Mouse (Mus musculus) frontal cortex, adult 2 months (tissue): ENCODE measurements around the gene Col4a3bp. TPM values are rescaled to one million over a fixed set of nuclear protein-coding genes. Genes with fewer than 3 reads are reported as not detected.
"Not testable (repeated sequence)": the region's sequence is repeated elsewhere in the genome, so short reads cannot be mapped to it uniquely, and the experiment has no call there.

Experiments
- DNase-seq, 2 experiments: peaks; one replicate each; pipeline ENCODE4 v3.0.0; 2022; ENCODE audit warnings: low spot score in 1 of 2; ENCODE audit errors: extremely low spot score in 1 of 2
- polyA plus RNA-seq: library from polyadenylated mRNA; depleted of rRNA; stranded (reverse); fragments of >200 nt; gene quantifications from 2 replicates; pipeline ENCODE4 v1.2.3, GENCODE M21; 2012

Col4a3bp gene
- polyA plus RNA-seq, 1 experiment = 36.7 TPM

DNA sequence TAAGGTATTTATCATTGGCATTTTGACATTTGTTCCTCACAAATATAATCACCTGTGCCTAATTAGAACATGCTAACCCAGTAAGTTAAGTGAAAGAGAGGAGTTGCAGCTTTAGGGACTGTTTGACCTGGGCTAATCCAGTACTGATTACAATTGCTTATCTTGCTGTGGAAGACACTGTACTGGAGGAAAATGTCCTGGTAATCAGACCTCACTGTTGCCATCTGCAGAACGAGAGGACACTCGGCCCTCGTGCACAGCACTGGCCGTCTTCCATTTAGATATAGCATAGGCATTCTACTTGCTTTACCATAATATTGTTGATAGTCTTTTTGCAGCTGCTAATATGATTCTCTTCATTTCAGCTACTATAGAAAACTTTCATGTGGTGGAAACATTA lies 88.0 kb downstream of the Col4a3bp start:
- DNase-seq = no peak

DNA sequence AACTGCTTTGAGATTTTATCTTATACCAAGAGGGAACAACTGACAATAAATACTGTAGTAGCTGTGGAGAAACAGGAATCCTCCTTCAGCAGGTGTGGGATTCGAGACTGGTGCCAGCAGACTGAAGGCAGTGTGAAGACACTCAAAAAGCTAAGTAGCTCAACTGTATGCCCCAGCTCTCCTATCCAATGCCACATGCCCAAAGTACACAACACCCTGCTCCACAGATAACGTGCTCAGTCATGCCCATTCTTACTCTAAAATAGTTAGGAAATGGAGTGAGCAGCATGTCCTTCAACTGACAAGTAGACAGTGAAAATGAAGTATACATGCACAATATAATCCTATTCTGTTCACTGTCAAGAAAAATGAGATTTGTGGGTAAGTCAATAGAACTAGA lies 101.8 kb downstream of the Col4a3bp start:
- no peak for DNase-seq

DNA sequence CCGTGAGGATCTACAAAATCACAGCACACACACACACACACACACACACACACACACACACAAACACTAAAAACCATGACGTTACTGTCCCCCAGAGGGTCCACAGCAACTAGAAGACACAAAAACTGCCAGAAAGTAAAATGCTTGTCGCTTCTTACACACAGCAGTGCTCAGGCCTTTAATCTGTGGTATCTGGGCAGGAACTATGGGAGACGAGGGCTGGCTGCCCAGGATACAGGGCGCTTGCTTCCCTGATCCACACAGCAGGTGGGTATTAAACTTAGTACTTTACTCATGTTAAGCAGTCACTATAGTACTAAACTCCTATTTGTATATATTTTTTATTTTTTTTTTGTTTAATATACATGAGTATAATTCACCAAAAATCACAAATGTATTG lies 103.4 kb downstream of the Col4a3bp start:
- DNase-seq = no peak

DNA sequence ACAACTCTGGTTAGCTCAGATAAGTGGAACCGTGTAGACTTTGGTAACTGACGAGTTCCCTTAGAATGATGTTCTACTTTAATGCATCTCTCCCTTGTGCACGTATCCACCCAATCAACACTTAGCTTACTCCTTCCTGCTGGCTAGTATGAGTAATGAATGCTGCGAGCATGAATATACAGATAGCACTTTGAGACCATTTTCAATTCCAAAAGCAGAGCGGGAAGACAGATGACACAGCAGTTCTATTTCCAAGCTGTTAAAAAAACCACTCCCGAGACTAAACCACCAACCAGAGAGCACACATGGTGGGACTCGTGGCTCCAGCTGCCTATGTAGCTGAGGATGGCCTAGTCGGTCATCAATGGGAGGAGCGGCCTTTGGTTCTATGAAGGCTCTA lies 110.6 kb downstream of the Col4a3bp start:
- peak; percentile 40 to 60 for DNase-seq

DNA sequence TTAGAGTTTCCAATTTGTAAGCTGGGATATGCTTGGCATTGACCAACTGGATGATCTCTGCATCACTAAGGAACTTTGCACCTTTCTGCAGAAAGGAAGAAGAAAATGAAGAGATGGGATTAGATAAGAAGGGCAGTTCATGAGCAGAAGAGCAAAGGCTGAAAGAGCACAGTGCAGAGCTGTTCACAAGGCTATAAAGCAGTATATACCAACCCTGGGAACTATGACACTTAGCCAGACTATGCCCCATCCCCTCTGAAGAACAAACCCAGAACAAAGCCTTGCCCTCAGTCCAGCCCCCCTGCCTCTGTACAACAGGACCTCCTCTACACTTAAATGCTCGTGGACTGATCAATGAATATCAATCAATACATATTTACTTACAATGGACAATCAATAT lies 114.3 kb downstream of the Col4a3bp start:
- DNase-seq = no peak

DNA sequence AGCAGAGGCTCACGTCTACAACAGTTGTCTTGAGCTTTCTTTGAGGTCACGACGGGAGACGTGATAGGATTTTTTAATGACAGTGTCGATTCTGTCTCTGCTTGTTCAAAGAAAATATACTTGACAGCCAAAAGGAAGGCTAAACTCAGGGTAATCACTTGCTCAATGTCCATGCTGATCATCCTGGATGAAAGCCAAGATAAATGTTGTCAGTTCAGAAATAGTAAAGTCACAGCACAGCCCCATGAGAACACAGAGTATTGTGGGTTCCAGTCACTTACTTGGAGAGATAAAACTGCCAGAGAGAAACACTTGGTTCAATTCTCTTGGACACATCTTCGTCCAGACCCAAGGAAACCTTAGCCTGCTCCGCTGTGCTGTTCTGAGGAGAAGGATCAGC lies 116.5 kb downstream of the Col4a3bp start:
- DNase-seq = no peak

DNA sequence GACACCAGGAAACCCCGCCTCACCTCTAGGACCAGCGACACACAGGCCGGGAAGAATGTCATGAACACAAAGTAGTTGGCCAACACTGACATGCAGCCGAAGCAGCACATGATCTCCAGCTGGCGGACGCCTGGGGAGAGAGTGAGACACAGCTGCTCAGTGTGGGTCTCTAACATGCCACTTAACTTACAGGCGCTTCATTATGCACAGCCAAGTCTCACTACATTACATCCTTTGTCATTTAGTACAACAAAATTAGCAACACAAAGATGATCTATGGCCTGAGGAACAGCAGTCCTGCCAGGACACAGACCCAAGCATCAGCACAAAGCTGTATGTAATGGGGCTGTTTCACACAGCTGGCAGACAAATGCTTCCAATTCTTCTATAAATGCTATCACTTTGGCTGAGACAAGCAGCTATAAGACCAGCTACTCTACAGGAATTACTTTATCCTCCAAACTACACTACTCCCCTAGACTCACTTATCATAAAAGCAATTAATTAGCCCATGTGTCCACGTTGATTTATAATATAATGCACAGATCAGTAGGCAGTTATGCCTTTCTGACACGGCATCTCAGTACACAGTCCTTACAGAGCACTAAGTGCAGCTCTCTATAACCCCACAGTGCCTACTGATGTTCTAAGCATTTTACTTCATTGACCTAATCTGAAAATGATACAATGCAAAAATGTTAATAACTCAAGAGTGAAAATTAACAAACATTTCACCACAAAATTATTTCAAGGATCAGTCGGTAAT lies 117.9 kb downstream of the Col4a3bp start:
- no peak for DNase-seq

DNA sequence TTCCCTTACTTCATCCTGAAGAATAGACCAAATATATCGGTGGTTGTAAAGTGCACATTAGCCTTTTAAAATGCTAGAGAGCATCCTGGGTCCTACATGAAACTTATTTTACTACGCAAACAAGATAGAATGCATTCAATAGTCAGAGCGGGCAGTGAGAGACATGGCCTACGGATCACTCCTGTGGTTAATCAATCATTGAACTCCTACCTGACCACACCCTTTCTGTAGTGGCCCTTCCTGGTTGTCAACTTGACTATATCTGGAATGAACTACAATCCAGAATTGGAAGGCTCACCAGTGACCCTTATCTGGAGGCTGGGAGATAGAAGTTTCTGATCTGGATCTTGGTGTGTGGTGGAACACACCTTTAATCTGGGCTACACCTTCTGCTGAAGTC lies 120.7 kb downstream of the Col4a3bp start:
- not testable (repeated sequence) for DNase-seq

DNA sequence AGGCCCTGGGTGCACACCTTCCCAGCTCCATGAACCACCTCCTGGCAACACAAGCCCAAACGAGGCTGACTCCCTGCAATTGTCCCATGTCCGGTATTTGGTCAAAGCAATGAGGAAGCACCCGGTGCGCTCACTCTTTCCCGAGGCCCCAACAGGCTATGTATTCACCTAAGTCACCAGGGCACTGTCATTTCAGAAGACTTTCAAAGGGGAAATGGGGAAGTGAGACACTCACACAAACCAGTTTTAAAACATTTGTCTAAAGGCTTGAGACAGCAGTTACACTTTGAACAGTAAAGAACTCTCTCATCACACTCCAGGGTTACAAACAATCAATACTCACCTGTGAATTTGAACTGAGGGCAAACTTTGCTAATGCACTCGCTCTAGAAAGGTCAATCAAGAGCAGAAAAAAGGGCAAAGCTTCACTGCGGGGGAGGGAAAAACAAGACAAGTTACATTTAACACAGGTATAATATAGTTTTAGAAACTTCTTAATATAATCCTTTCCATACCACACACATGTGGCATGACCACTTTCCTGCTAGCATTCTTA lies 122.1 kb downstream of the Col4a3bp start:
- no peak for DNase-seq

DNA sequence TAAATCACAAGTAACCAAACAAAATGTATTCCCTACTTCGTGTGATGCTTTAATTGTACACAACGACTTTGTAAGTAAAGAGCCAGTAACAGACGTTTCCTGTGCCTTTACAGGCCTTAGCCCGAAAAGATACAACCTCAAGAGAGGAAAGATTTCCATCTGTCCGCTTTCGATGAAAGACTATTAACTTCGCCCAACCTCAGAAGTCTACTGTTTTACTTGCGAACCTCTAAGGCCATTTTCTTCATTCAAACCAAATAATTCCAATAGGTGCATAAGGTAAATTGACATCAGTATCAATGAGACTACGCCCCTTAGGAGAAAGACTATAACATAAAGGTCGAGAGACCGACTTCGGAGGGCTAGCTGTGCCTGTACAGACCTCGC lies 127.6 kb downstream of the Col4a3bp start:
- DNase-seq = no peak

DNA sequence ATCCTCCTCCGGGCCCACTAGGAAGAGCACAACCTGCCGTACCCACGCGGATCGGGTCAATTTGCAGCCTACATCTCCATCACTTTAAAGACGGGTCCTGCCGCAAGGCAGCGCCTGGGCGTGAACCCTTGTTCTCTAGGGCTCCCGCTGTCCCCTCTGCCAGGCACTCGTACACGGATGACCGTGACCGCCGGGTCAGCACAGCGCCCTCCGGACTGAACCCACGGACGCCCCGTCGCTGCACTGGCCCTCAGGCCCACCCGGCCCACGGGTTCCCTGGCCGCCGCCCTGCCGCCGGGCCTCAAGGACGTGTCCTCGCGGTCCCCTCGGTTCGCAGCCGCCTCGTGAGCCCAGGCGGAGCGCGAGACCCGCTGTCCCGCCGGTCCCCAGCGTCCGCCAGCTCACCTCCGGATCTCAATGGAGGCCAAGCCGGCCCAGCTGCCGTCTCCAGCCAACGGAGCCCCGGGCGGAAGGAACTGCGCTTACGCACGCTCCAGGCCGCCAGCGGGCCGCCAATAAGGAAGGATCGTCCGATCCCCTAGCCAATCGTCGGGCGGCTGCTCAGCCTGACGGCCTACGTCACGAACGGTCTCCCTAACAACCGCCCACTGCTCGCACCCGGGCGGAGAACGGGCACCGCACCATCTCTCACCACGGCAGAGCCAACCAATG lies 128.1 kb downstream of the Col4a3bp start, which contains the start of gene Hmgcr:
Hmgcr (minus strand) TSS at position 531 of the 672 bp plus-strand sequence.
- peak; percentile 99 for DNase-seq

DNA sequence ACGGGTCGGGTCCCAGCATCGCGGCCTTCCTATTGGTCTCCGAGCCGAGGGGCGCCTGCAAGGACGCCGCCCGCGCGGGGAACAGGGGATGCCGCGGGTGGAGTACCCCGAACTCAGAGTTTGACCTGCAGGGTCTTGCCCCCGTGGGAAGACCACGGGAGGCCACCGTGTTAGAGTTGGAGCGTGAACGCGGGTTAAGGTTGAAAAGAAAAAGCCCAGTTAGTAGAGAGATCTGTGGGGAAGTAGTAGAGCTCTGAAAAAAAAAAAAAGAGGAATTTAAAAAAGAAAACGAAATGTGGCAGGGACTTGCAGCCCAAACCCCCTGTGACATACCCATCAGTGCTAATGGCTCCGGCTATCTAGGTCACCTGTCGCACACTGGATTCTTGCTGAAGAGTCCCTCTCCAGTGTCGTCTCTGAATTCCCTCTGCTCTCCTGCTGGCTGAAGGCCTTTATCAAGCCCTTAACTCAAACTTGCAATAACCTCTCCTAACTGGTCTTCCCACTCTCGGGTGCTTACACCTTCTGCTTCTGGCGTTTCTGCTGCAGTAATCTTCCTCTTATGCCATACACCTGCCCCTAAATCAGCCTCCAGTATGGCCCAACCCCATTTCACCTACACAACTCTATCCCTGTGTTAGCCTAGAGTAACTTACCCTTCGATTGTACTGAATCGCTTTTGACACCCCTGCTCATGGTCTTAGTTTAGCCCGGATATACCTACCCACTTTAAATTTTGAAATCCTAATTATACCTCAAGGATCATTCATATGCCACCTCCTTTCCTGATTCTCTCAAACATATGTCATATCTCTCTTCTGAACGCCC lies 128.9 kb downstream of the Col4a3bp start:
- DNase-seq = peak in 1 of 2 experiments; percentile 43

DNA sequence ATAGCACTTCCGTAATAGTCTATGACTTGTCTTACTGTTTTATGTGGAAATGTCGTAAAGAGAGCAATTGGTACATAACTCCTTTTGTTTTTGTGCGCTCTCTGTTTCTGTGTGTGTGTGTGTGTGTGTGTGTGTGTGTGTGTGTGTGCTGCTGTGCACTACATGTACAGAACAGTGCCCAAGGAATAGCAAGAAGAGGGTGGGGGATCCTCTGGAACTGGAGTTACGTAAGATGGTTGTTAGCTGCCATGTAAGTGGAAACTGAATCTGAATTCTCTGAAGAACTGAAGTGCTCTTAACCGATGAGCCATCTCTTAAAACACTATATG lies 129.5 kb downstream of the Col4a3bp start:
- DNase-seq = no peak

DNA sequence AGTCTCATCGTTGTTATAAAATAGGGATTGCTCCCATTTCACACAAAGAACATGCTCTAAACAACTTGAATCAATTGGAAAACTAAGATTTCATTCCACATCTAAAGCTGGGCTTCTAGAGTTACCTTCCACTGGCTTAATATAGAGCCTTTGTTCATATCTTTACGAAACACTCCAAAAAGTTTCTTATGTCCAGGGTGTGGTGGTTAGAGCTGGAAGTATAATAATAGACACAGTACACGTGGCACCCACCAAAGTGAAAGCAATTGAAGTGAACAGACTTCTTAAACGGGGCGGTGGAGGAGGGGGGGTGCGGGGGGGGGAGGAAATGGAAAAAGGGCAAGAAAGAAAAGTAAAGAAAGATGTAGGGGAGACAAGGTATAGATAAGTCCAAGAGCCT lies 129.9 kb downstream of the Col4a3bp start:
- no peak for DNase-seq

DNA sequence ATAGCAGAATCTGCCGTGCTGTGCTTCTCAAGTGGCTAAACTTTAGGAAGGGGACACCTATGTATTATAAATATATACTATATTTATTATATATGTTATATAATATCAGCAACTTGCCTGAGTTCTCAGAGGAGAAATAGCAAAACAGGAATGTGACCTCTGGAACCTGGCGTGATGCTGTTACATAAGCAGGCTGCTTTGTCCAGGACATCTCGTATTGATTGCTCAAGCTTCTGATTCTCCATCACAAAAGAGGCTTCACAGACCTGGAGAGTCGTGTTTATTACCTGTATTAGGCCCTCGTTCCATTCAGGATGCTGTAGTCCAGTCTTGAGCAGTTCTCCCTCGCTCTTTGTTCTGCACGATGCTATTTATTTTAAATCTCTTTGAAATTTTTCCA lies 131.4 kb downstream of the Col4a3bp start:
- no peak for DNase-seq

DNA sequence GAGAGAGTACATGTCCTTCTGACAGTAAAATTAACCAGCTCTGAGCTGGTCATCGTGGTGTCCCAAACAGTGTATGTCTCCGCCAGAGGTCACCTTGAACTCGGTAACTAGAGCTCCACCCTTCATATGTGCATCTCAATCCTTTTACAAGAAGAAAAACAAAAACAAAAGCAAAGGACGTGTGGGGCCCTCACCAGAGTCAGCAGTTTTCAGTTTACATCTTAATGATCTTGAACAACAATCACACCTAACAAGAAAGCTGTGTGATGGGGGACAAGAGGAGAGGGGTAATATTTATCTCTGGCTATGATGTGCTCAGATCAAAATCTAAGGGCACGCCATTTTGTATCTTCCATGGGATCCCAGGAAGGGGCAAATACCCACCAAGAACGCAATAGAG lies 133.3 kb downstream of the Col4a3bp start:
- DNase-seq = no peak

DNA sequence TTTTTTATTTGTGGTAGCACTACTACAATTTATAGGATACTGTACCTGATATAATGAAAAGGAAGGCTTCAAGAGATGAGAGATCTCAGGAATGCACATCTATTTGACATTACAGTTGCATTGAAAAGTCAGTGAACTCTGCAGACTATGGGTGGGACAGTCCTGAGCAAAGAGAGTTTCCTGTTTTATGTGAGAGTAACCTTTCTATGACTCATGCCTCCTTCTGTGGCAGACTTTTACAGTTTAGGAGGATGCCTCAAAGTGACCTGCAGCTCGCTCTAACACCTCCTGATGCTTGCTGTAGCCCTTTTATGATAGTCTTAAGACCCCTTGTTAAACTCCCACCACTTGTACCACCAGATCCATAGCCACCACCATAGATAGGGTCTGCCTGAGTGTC lies 134.7 kb downstream of the Col4a3bp start:
- no peak for DNase-seq

DNA sequence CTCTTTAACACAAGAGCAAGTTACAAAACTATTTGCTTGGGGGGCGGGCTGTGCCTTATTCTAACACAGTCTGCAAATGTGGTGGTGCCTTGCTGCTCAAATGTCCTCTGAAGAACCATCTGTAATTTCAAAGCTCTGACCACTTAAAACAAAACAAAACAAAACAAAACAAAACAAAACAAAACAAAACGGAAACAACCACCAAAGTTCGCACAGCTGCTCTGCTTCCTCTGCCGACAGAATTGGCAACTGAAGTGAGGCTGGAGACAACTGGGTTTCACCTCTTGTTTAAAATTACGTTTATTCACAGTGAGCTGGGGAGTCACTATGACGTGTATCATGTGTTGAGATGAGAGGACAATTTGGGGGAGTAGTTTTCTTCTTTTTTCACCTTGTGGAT lies 136.2 kb downstream of the Col4a3bp start:
- no peak for DNase-seq

DNA sequence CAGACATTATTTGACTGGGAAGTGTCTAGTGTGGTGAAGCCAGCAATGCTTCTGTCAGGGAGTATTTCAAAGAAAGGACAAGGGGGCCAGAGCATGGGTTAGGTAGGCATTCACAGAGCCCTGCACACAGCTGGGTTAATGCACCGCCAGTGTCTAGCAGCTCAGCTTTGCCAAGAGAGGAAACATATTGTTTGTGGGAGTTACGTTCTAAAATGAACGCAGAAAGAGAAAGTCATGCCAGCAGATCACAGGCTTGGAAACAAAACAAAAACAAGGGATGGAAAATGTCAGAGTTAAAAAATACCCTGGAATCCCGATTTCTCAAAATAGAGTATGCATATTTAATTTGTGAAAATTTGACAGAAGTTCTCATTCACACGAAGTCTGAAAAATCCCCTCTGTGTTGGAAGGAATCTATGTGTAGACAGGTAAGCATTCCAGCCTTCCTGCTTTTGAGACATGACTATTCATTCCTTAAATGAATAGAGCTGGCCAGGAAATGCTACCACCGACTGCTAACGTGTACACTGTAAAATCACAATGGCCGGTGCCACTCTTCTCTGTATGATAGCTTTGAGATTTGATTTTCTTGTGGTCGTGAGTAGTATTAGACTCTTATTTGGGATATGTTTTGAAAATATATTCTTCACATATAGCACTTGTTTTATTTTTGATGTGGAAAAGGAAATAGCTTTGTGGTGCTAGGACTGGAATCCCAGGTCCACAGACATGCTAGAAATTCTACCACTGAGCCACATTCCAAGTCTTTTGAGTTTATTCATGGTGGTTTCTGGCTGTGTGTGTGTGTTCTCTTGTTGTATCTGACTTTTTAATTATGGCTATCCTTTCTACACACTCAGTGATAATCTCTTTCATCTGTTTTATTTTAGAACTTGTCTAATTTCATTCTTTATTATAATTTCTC lies 138.0 kb downstream of the Col4a3bp start:
- peak; percentile 63 to 82 for DNase-seq

DNA sequence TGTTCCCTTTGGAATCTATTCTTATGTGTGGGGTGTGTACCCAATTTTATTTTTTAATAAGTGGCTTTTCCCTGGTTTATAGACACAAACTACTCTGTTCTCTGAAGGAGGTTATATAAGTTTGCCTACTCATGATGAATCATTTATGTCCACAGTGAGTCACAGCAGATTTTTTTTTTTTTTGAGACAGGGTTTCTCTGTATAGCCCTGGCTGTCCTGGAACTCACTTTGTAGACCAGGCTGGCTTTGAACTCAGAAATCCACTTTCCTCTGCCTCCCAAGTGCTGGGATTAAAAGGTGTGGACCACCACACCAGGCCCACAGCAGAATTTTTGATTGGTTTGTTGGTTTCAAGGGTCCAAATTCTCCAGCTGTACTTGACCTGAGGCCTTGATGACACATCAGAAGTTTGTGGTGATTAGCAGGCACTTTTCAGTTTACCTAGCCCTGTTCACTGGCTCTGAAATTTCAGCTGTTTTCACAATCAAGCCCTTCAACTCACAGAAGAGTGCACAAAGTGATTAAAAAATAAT lies 138.7 kb downstream of the Col4a3bp start:
- DNase-seq = no peak
